Mouse (Mus musculus): Measurements from ENCODE around the gene Atrn.

- no peak for TF ChIP-seq CTCF (IDR thresholded peaks at IDR 0.05)
- TF ChIP-seq EP300 (IDR thresholded peaks at IDR 0.05): no peak
These were observed 118.9 kb downstream of the Atrn start for GRCm38 (mm10) chr2:131025230-131025629.
